Mouse (Mus musculus) fibroblast of lung, adult 2 months (primary cell): ENCODE data around the gene Ankrd36.

Experiments
- DNase-seq: peaks from one replicate; pipeline ENCODE4 v3.0.0-alpha.2; 2011; ENCODE audit warnings: low read depth

The Ankrd36 gene

DNA sequence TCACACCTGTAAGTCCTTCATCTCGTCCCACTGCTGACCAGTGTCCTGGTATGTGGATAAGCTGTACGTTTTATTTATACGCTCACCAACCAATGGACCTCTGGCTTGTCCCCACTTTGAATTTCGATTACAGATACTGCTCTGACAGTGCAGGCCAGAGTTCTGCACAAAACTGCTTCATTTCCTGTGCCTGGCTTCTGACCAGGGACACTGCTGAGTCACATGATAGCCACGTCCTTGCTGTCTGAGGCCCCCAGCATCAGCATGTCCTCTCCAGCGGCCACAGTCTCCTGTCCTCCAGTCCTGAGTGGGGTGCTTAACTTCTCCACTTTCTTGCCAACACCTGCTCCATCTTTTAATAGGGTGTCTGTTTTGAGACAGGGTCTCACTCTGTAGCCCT lies 113.1 kb downstream of the Ankrd36 start:
- DNase-seq, result no peak

DNA sequence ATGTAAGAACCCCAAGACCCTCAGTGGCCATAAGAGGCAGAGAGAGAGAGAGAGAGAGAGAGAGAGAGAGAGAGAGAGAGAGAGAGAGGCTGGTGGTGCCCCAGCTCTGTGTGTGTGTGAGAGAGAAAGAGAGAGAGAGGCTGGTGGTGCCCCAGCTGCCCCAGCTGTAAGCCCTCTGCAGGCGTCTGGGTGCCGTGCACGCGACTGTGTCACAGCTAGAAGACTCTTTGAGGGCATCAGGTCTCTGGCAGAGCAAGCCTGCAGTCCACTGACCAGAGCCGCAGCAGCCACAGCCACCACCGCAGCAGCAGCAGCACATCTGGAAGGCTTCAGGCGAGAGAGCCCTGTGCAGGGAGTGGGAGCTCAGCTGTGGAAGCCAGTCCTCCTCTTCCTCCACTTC lies 114.8 kb downstream of the Ankrd36 start:
- no peak for DNase-seq

DNA sequence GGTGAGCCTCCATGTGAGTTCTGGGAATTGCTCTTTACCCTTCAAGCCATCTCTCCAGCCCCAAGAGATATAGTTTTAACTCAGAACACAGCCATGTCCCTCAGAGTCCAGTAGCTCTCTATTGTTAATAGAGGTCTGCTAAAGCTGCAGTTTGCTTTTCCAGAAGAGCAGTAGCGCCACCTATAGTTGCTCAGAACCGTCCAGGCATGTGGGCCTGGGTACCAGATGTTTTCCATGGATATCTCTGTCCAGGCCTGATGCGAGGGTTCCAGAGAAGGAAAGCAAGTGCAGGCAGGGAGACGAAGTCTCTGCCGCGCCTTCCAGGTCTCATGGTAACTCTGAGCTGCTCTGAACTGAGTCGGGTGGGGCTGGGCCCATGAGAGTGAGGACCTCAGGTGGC lies 122.3 kb downstream of the Ankrd36 start:
- DNase-seq, result no peak

DNA sequence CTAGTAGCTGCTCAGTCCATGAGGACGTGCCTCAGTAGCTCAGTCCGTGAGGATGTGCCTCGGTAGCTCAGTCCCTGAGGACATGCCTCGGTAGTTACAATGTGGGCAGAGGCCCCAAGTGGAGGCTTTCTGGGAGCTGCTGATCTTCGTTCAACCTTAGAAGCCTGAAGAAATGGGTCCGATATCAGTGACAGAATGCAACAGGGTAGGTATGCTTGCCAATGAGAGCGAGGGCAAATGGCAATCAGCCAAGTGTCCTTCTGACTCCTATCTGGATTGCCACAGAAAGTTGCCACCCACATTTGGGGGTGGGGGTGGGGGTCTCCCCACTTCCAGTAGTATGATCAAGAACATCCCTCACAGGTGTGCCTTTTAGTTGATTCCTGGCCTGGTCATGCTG lies 131.3 kb downstream of the Ankrd36 start:
- DNase-seq, result no peak

DNA sequence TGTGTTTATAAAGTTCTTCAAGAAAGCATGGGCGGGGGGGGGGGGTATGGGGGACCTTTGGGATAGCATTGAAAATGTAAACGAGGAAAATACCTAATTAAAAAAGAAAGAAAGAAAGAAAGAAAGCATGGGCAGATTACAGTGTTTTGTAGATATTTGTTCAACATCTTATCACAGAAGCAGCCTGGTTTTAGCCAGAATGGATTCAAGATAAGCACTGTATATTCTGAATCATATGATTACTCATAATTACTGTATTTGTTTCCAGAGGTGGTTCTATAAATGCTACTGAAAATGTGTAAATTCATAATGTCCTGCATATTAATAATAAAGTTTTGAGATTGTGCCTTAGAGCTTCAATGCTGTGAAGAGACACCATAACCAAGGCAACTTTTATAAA lies 131.8 kb downstream of the Ankrd36 start:
- no peak for DNase-seq

DNA sequence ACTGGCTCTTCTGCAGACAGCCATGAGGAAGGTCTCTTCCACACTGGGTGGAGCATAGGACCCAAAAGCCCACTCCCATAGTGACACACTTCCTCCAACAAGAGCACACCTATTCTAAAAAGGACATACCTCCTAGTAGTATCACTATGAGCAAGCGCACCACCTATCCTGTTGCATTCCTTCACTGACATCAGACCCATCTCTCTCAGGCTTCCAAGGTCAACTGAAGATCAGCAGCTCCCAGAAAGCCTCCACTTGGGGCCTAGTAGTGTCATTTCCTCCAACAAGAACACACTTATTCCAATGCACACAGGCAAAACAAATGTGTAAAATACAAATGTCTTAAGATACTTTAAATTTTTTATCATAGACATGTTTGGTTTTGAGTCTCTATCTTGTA lies 132.3 kb downstream of the Ankrd36 start:
- DNase-seq, result no peak

DNA sequence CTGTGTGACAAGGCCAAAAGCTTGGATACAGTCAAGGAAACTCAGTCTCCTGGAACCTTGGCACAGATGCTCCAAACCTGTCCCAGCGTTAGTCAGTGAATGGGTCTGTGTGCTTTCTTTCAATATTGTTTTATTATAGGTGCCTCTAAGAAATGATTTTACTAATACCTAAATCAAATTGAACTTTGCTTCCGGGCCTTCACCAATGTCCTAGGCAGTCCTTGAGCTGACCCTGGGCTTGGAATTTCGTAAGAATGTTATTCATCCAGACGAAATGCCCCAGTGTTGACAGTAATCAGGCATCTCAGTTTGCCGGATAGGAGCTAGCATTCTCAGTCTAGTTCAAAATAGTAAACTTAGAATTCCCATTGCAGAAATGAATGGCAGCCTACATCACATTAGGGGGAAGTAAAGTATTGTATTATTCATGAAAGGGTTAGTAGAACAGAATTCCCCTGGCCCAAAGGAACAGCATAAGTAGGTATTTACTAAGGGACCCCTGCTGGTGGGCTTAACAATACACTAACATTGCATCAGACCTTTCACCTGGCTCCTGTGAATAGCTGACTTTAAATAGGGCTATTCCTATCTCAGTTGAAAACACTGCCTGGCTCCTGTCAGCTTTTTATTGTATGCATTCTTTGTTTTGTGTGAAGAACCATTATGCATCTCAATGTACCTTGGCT lies 132.9 kb downstream of the Ankrd36 start:
- no peak for DNase-seq

DNA sequence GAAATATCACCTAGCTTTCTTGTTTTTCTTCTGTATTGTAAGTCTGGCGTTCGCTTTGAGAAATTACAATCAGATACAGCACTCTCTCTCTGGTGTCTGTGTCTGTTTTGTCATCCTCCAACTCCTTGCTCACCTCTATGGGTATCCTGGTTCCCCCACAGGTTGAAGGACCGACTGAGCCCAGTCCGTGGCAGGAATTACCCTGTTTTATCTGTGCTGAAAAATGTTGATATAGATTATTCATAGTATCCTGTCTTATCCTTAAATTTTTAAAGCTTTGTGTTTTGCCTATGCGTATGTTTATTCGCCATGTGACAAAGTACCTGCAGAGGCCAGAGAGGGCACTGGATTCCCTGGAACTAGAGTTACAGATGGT lies 133.5 kb downstream of the Ankrd36 start:
- no peak for DNase-seq

DNA sequence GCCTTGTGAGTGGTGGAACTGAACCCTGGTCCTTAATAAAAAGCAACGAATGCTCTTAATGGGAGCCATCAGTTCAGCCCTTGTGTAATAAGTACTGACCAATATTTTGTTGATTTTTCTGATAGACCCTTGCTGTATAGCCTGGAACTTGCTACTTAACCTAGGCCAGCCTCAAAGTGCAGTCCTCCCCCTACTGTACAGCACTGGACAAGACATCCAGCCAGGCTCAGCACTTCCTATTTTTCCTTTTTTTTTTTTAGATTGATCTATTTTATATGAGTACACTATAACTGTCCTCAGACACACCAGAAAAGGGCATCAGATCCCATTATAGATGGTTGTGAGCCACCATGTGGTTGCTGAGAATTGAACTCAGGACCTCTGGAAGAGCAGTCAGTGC lies 133.9 kb downstream of the Ankrd36 start:
- DNase-seq, result no peak

DNA sequence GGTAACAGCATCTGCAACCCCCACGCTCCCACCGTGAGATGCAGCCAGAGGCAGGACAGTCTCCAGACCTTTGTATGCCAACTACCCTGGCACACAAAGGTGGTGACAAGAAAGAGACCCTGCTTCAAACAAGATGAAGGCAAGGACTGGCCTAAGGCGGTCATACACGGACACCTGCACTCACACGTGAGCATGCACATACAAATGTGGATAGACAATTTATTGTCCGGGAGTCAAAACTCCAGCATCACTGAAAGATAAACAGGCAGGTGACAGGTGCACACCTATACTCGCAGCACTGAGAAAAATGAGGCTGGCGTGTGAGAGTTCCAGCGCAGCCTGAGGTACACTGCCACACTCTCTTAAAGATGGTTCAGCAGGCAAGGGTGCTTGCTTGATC lies 136.5 kb downstream of the Ankrd36 start:
- DNase-seq, result no peak

DNA sequence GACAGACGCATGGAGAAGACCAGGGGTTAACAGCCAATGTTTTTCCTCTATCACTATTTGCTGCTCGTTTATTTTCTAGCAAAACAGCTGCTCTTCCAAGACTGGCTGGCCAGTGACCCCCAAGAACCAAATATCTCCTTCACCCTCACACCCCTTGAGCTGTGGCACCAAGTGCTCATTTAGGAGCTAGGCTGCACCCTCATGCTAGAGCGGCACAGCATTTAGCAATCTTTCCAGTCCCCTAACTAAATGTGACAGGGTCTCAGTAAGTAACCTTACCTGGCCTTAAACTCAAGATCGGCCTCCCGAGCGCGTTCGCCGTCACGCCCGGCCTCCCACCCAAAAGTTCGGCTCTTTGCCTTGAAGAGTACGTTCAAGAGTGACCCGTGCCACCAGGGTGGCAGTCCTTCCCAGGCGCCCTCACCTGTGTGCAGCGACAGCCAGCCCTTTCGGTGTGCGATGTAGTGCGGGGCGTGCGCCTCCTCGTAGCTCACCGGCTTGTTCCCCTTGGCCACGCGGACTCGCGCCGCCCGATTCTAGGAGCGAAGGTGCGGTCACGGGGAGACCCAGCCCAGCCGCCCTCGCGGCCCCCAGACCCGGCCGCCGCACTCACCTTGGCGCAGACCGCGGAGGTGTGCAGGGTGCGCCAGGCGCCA lies 137.5 kb downstream of the Ankrd36 start:
- no peak for DNase-seq

DNA sequence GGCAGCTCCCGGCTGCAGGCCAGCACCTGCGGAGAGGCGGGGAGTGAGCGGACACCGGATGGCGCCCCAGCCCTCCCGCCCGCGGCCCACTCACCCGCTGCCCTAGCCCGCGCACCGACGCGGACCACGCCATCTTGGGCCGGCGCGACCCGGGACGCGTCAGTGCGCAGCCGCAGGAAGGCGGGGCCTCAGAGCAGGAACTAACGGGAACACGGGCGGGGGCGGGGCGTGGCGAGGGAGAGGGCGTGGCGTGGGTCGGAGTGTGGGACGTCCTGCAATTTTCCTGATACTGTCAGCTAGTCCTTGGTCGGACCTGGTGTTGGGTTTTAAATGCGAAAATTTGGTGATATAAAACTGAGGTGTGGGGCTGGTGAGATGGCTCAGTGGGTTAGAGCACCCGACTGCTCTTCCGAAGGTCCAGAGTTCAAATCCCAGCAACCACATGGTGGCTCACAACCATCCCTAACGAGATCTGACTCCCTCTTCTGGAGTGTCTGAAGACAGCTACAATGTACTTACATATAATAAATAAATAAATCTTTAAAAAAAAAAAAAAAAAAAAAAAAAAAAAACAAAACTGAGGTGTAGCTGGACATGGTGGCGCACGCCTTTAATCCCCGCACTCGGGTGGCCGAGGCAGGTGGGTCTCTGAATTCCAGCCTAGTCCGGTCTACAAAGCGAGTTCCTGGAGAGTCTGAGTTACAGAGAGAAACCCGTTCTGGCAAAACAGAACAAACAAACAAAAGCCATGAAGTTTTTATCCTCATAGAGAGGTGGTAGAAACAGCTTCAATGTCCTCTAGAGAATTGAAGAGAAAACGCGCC lies 138.3 kb downstream of the Ankrd36 start:
- peak; percentile 68 for DNase-seq

DNA sequence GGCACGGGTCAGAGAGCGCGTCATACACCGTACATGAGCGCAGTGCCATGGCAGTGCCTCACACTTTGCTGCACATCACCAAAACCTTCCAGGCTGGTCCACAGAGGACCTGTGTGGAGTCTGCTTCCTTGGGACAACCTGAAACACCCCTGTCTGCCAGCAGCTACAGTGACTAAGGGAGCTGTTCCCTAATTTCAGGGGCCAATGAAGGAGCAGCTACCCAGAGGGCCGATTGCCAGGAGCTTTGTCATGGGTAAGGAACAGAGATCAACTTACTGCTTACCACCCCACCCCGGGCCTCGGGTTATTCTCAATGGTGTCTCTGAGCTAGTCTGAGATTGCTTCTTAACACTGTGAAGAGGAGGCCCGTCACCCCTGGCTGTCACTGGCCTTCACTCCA lies 145.7 kb downstream of the Ankrd36 start:
- no peak for DNase-seq

DNA sequence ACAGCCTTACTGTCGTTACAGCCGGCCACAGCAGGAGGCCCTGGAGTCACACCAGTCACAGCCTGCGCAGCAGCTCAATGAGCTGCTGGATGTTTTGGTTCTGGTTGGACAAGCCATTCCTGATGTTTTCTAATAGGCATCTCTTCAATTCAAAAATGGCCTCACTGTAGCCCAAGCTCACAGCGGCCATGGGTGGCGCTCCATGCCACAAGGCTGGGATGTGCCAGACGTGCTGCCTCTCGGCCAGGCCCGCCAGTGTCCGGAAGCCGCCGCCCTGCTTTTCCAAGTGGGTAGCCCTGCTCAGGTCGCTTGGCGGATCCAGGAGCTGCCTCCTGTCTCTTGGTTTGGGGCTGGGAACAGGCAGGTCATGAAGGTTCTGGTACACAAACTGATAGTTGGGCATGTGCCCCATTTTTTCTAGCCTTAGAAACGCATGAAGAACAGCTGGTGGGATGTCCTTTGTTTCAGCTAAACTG lies 146.2 kb downstream of the Ankrd36 start, which contains the start of gene Mrps24:
Gene Mrps24, minus strand, starts transcription at position 51 of the 476 bp plus-strand sequence.
- no peak for DNase-seq

DNA sequence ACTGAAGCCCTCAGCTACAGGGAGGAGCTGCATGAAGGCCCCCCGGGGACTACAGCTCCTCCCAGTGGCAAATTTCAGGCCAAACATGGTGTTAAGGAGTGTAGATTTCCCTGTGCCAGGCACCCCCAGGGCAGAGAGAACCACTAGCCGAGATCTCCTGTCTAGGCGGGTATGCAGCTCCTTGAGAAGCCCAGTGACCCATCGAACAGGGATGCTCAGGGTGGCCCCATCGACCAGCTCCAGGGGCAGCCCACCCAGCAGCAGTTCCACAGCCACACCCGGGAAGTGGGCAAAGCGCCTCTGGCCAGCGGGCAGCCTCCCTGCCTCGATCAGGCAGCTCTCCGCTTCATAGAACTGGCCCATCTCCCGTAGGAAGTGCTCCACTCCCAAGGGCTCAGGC lies 146.8 kb downstream of the Ankrd36 start:
- no peak for DNase-seq

DNA sequence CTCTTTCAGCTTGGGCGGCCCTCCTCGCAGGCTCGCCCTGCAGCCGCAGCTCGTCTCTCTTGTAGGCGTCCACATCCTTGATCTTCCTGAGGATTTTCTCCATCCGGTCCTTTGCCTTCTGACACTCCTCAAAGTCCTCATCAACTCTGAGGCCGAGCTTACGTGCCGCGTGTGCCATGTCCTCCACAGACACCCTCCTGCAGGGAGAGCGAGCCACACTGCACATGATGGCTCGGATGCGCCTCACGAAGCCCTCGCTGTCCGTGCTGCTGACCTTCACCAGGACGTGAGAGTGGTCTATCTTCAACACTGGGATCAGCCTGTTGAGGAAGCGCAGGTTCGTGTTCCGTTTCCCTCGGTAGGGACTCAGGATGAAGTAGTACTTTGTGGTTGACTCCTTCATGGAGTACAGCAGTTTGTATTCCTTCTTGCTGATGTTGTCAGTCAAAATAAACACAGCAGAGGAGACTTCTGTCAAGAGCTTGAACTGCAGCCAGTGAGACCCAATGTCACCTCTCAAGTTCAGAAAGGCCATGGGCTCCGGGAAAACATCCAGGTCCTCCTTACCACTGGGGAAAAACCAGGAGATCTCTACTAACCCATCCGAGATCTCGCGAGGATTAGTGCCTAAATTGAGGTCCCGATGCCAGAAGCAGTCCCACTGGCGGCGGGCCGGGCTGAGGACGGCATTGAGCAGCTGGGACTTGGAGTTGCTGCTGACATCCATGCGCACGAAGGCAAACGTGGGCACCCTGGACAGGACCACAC lies 147.6 kb downstream of the Ankrd36 start:
- DNase-seq, result no peak

DNA sequence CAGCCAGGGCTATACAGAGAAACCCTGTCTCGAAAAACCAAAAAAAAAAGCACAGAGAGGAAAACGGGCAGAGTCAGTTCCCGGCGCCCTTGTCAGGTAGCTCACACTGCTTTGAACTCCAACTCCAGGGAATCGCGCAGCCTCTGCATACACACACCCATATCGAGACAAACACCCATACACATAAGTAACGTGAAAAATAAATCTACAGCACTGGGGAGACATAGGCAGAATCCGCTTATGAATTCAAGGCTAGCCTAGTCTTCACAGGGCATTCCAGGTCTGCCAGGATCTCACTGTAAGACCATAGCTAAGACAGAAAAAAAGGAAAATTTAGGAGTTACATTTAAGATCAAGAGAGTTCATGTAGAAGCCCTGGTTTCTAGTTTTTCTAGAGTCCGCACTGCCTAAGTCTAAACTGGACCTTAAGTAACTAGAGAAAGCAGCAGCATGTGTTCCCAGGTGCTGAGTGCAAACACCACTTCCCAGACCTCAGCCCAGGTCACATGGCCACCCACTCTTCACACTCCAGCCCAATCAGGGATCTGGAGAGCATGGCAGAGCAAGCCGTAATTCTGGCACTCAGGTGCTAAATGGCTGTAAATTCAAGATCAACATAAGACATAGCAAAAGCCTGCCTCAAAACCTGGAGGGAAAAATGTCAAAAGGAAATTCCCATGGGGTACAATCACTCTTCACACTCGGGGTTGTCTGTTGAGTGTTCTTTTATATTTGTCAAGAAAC lies 149.3 kb downstream of the Ankrd36 start:
- DNase-seq, result no peak

DNA sequence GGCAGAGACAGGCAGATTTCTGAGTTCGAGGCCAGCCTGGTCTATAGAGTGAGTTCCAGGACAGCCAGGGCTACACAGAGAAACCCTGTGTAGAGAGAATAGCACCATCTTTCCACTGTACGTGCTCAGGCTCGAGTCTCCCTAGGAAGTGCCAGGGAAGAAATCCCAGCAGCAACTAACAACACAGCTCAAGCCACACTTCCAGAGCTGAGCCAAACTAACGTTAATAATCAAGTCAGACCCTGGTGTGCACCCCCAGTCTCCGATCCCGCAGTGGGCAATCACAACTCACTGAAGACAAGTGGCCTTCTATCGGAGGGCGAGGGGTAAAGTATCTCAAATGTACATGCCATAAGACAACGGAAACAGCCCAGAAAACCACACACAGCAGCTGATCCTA lies 160.1 kb downstream of the Ankrd36 start:
- no peak for DNase-seq

DNA sequence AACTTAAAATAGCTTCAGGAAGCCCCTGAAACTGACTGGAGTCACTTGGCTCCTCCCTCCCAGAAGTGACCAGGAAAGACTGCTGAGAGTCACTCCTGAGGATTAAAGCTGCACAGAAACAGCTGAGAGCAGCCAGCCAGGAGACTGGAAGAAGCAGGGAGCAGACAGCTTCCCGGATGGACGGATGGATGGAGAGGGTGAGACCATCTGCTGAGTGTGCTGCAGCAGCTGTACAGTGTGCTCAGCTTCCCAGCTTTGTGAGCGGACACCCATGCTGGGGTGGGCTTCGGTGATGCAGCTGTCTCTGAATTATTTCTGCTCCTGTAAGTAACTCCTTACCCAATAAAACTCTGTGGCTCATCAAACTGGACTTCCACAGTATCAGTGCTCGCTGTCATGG lies 162.9 kb downstream of the Ankrd36 start:
- no peak for DNase-seq

DNA sequence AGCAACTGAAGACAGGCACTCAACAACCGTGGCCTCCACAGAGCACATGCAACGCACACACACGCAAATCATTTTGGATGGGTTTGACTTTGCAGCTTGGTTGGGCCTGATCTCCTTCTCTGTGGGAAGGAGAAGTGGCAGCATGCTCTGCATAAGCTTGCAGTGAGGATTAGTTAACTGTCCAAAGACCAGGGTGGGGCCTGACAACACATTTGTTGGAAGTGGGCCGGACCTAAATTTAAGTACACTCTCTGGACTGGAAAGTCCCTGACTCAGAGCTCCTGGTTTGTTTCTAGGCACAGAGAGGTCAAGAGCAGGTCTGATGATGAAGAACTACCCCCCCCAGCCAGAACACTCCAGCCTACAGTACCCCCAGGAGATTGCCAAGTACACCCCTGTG lies 164.8 kb downstream of the Ankrd36 start:
- no peak for DNase-seq

DNA sequence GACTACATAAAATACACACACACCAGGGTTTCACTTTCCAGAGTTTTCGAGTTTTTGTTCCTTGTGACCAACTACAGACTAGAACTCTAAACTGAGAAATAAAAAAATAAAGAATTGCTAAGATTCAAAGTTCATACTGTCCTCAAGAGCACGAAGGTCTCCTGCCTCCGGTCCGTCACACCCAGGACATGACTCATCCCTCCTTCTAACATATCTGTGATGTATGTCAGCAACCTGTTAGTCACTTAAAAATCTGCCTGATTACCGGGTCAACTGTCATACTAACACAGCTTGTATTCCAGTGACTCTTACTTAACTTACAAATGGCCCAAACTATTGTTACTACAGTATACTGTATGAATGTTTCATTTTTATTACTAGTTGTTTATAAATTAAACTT lies 167.7 kb downstream of the Ankrd36 start:
- no peak for DNase-seq
